Mouse (Mus musculus): Measurements from ENCODE around the gene Gm3194.
"Not testable (repeated sequence)": the region's sequence is repeated elsewhere in the genome, so short reads cannot be mapped to it uniquely, and the experiment has no call there.

Gene Gm3194

DNA sequence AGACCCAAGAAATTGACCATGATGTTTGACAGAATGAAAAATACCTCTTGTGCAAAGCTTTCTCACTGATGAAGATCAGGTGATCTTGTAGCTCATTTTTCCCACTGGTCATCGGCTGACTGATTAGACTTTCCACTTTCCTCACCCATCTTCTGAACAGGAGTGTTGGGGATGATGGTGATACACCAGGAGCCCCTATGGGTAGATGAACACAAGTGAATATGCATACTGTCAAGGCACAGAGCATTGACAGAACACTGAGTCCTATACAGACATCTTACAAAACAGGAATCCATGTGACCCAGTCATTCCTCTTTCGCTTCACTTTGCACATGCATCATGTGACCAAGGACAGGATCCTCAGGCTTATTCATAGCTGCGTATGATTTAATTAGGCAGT lies at the start of gene Gm3194:
Gm3194 (minus strand) TSS at position 101 of the 400 bp plus-strand sequence.
- not testable (repeated sequence) for DNase-seq (ENCODE audit: low spot score)

DNA sequence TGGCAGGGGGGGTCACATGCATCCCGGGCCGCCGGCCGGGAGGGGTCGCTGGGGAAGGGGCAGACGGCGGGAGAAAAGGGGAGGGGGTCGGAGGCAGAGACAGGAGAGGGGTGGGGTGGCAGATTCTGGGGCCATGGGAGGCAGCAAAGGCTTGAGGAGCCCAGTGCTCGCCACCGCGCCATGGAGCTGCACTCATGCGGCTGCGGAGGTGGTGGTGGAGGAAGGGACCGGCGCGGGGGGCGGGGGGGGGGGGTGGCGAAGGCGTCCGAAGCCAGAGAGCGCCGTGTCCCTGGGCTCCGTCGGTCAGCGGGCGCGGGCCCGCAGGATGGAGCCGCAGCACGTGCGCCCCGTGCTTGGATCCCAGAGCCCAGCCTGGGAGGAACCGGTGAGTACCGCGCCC lies 46.1 kb upstream of the Gm3194 start, which contains the start of gene Gm3488:
Gm3488 (plus strand) TSS at position 301 of the 400 bp plus-strand sequence.
- not testable (repeated sequence) for DNase-seq (ENCODE audit: low spot score)

DNA sequence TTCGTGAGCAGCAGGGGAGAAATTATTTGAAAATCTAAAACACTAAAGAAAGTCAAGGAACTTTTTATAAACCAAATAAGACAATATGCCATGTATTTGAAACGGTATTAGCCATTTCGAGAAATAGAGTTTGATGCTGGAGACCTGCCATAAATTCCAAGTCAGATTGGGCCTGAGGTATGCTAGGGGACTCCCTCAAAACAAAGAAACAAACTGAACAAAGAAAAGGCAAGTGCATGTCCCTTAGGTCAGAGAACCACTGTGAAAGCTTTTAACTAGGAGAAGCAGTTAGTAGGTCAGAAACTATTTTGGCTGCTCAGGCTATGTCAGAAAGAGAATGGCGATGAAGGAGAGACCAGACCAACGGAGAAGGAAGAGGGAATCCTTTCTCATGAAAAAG lies 28.6 kb upstream of the Gm3194 start, which contains the start of gene Gm3187:
Gm3187 (plus strand) TSS at position 301 of the 400 bp plus-strand sequence.
- not testable (repeated sequence) for DNase-seq (ENCODE audit: low spot score)

DNA sequence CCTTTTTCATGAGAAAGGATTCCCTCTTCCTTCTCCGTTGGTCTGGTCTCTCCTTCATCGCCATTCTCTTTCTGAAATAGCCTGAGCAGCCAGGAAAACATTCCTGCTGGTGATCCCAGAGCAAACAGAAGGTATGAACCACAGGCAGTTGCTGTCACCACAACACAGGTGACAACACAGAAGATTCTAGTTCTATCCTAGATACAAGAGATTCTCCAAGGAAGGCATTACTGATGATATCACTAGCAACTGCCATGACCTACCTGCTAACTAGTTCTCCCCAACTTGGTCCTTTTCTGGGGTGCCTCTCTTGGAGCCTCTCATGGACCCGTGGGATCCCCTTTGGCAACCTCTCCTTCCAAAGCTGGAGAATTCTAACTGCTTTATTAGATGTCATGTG lies 22.5 kb upstream of the Gm3194 start, which contains the start of gene Gm8246:
Gm8246 (minus strand) TSS at position 101 of the 400 bp plus-strand sequence.
- not testable (repeated sequence) for DNase-seq (ENCODE audit: low spot score)

DNA sequence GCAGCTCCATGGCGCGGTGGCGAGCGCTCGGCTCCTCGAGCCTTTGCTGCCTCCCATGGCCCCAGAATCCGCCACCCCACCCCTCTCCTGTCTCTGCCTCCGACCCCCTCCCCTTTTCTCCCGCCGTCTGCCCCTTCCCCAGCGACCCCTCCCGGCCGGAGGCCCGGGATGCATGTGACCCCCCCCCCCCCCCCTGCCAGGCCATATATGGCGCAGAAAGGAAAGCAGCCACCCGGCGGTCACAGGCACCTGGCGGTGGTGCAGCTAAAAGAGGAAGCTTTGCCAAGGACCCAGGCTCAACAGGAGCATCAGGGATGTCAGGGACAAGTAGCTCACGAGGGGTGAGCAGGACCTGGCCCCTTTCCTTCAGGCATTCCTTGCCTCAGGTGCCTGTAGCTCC lies 5.2 kb upstream of the Gm3194 start:
- DNase-seq (ENCODE audit: low spot score) = not testable (repeated sequence)

DNA sequence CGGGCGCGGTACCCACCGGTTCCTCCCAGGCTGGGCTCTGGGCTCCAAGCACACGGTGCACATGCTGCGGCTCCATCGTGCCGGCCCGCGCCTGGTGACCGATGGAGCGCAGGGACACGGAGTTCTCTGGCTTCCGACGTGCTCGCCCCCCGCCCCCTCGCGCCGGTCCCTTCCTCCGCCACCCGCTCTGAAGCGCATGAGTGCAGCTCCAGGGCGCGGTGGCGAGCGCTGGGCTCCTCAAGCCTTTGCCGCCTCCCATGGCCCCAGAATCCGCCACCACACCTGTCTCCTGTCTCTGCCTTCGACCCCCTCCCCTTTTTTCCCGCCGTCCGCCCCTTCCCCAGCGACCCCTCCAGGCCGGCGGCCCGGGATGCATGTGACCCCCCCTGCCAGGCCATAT lies 66.3 kb downstream of the Gm3194 start, which contains the start of gene Gm3500:
Gm3500 (minus strand) TSS at position 101 of the 400 bp plus-strand sequence.
- DNase-seq (ENCODE audit: low spot score) = not testable (repeated sequence)
